Mouse (Mus musculus) kidney, adult 11 months (tissue): ENCODE measurements around the gene Dennd1a.
A peak's percentile ranks its signal among the peaks of the same experiment; 100 is the strongest.

Experiments used
- DNase-seq: peaks from one replicate; pipeline ENCODE4 v3.0.0; 2022

The Dennd1a gene

GRCm38 (mm10) chr2:38286733-38287551, at the start of gene Dennd1a:
Dennd1a (minus strand) TSS chr2:38287390.
- DNase-seq, result peak; percentile 92

DNA sequence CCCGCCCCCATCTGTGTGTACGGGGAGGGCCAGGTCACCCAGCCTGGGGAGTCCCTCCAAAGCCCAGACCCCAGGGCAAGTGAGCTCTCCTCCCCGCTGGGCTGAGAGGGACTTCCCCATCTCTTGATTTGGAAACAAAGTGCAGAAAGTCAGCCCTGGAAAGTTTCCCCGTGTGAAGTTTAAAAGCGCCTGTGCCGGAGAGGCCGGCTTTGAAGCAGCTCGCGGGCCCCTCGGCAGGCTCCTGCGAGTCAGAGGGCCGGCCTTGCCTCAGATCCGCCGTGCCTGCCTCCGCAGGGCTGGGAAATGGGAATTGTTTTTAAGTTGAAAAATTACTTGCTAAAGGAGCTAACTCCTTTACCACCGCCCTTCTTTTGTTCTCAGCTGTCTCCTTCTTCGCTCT, 49.4 kb upstream of the Dennd1a start:
- no peak for DNase-seq

GRCm38 (mm10) chr2:38333586-38334119, 46.5 kb upstream of the Dennd1a start:
- no peak for DNase-seq

DNA sequence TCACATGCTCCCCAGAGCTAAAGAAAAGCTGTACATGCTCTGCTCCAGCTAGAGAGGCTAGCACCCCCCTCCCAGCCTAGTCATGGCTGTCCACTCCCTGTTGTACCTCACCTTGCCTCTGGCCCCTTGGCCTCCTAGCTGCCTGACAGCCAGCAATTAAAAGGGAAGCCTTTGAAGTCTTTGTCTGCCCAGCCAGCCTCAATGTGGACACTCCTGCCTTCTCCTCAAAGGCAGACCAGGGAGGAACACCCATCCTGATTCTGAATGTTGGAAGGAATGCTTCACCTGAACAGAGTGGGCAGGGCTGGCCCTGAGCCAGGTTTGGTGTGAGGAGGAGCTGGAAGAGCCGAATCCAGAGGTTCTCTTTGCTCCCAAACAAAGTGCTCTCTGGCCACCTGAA, 39.5 kb upstream of the Dennd1a start:
- DNase-seq, result no peak

GRCm38 (mm10) chr2:38323380-38323779, 36.2 kb upstream of the Dennd1a start:
- DNase-seq, result no peak

DNA sequence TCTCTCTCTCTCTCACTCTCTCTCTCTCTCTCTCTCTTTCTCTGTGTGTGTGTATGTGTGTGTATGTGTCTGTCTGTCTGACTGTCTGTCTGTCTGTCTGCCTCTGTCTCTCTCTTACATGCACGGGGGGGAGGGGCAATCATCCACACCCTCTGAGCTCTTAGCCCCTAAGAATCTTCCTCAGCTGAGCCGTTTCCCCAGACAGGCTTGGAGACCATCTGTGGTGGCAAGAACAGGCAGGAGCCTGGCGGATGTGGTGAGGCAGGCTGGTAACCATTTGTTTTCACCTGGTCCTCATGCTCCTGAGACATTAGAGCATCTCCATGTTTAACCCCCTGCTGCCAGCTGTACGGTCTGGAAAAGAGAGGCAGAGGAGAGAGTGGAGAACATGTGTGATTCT, 33.7 kb upstream of the Dennd1a start:
- no peak for DNase-seq

DNA sequence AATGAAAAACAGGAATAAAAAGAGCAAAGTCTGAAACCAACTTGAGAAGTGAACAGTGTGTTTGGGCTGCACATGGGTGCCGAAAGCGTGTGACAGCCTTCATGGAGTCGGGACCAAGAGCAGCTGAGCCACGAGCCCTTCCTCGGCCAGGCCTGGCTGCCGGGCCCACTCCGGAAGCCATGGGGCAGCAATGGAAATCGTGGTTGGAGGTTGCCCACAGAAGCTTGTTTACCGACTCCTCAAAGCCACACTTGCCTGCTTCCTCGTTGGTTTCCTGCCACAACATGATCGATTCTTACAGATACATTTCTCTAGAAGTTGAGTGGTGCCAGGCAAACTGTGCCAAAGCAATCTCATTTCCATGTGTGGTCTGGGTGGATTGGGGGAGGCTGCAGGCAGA, 31.9 kb upstream of the Dennd1a start:
- no peak for DNase-seq

DNA sequence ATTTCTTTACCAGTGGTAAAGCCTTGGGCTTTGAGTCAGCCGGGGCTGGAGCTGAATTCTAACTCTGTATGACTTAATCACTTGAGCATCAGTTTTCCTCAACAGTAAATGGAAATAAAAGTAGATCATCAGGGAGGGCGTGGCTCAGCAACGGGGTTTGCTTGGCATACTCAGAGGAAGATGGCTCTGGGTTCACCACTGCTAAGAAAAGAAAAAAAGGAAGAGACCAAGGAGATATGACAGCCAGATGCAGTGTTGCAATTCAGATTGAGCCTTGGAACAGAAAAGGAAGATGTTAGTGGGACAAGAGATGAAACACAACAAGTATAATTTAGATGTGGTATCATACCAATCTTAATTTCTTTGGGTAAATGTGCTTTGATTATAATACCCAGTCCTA, 26.2 kb upstream of the Dennd1a start:
- no peak for DNase-seq

DNA sequence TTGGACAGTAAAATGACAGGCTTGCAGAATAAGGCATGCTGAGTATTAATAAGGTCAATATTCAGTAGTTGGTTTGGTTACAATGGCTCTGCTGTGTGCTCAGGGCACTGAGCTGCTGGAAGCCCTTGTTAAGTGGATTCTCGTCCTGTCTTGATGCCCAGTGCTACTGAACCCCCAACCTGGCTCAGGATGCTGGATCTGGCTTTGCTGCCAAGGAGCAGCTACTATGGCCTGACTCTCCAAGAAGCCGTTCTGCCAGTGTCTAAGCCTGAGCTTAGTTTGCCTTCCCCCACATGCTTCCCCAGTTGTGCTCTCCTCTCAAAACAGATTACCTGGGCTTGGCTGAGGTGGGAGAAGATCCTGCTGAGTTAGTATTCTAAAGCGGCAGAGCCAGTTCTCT, 25.7 kb upstream of the Dennd1a start:
- DNase-seq, result no peak

GRCm38 (mm10) chr2:38305152-38305551, 18.0 kb upstream of the Dennd1a start:
- DNase-seq, result no peak

DNA sequence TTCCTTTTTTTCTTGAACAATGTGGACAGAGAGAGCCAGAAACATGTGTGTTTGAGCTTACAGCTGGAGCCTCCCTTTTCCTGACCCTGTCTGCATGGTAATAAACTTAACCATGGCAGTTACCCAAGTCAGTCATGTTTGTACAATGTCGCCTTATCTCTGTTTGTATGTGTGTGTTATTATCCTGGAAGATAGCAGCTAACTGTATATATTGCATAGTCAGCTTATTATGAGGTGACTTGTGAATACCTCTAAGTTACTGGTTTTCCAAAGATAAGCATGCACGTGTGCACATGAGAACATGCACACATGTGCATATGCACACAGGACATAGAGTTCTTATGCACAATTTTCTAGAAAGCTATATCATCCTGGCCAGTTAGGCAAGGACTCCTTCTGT, 13.8 kb upstream of the Dennd1a start:
- DNase-seq, result no peak

- no peak for DNase-seq
These were observed 8.7 kb upstream of the Dennd1a start for GRCm38 (mm10) chr2:38295939-38296338.

GRCm38 (mm10) chr2:38291526-38291925, 4.3 kb upstream of the Dennd1a start:
- DNase-seq, result no peak

DNA sequence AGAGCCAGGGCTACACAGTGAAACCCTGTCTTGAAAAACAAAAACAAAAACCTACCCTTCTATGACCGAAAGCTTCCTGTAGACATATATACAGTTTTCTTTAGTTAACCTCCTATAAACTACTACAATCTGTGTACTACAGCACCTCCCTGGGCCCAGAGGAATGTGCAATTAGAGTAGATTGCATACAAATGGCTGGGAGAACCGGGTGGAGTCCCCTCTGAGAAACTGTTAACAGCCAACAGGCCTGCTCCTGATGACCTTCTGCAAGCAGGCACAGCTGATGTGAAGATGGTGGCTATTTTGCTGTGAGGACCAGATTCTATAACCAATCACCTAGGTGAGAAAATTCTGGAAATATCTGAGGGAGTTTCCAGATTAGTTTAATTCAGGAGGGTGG, 1.0 kb upstream of the Dennd1a start:
- no peak for DNase-seq

DNA sequence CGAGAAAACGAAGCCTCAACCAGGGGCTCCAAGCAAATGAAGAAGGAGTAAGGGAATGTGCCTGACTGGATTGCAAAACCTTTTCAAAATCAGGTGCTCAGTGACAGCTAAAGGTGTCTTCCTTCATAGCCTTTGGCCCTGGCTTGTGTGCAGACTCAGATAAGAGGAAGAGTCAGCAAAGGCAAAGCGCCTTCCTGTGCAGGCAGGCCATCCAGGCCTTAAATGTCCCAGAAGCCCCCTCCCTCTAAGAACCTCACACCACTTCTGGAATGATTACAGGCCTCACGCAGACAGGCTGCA, 807 bp downstream of the Dennd1a start:
- no peak for DNase-seq

DNA sequence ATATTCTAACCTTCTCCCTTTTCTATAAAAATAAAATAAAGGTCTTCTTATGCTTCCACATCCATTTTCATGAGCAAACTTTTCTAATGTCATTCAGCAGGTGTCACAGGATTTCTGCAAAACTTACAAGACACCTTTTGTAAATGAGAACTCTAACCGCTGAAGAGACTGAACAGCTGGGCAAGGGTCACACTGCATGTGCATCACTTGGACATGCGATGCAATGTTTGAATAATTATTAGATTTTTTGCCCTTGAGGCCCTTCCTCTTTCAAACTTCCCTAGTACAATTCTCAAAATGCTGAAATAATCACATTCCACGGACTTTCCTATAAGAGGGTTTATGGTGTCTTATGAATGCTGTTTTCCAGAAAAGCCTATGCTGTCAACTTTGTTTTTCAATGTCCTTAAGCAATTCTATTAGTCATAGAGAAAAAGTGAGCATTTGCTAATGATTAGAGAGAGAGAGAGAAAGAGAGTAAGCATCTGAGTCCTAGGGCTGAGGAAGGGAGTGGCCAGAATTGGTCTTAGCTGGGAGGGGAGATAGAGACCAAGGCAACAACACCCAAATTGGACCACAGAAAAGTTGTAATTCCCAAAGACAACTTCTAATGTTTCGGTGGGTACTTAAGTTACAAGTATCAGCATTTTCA, 1.3 kb downstream of the Dennd1a start:
- peak; percentile 17 for DNase-seq

- peak; percentile 37 for DNase-seq
These were observed 3.2 kb downstream of the Dennd1a start for GRCm38 (mm10) chr2:38283961-38284360.

DNA sequence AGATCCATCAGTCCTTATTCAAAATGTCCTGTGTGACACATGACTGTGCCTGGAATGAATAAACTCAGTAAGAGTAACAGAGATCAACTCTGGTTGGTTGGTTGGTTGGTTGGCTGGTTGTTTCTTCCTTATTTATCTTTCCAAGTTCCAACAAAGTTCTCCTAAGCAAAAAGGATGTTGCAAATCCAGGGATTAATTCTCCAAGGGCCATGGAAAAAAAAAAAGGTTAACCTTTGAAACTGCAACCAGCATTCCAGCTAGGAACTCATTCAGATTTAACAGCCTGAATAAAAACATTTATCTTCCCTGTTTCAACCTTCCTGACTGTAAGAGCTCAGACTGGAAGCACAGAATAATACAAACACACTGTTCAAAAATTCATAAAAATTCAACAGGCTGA, 6.8 kb downstream of the Dennd1a start:
- no peak for DNase-seq

DNA sequence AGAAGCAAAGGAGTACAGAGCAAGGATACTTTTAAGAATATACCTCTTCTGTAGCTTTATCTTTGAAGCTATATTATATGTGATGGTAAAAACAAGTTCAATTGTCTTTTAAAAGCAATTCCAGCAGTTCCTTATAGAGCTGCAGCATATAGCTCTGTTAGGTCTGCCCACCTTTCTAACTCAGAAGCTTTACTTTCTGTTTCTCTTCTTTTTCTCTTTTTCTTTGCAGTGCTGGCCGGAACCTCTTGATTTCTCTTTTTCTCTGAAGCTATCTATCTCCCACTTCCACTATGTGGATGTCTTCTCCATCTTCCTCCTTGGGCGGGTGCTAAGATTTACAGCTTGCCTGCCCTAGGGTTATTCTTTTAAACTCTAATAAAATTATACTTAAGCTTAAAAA, 12.2 kb downstream of the Dennd1a start:
- no peak for DNase-seq

- DNase-seq, result no peak
These were observed 23.5 kb downstream of the Dennd1a start for GRCm38 (mm10) chr2:38263653-38264052.

DNA sequence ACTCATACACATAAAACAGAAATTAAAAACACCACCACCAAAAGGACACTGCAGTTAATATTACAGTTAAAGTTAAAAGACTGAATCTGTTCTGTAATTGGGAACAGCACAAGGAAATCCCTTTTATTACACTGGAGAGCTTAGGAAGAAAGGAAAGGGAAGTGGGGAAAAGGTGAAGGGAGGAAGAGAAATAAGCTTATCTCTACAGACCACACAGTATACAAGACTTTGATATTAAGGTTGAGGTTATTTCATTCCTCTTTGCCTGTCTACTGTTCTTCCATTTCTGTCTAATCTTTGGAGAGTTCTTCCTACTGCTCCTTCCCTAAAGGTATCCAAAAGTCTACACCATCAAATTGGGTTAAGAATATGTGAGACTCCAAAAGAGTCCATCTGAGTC, 28.1 kb downstream of the Dennd1a start:
- DNase-seq, result no peak

GRCm38 (mm10) chr2:38237616-38238015, 49.6 kb downstream of the Dennd1a start:
- DNase-seq, result no peak

- no peak for DNase-seq
These were observed 51.6 kb downstream of the Dennd1a start for GRCm38 (mm10) chr2:38235593-38235992.

GRCm38 (mm10) chr2:38229882-38230281, 57.3 kb downstream of the Dennd1a start:
- DNase-seq, result no peak

GRCm38 (mm10) chr2:38223759-38224158, 63.4 kb downstream of the Dennd1a start:
- no peak for DNase-seq
